Mouse (Mus musculus) heart, adult 2 months (tissue): ENCODE measurements at regions not wholly inside any gene's neighbourhood (a gene's known extent, or its start where the extent isn't known, plus 50 kb on each side); places are given as distances from the start of the nearest gene placed in this dataset.

ENCODE experiments used
- DNase-seq, 2 experiments: peaks; one replicate each; pipeline ENCODE4 v3.0.0; 2021
- H3K27ac ChIP-seq: fragments of 200-600 bp; 2 replicates; pipeline ENCODE4 v1.8.1; 2022
- H3K27me3 ChIP-seq: fragments of 200-500 bp; 2 replicates; pipeline ENCODE4 v1.6.1; 2012; ENCODE audit warnings: mild to moderate bottlenecking, low read length, inconsistent platforms, mixed read lengths; ENCODE audit not compliant: control insufficient read depth, insufficient read depth
- H3K36me3 ChIP-seq: fragments of 200-500 bp; 2 replicates; pipeline ENCODE4 v1.6.1; 2012; ENCODE audit warnings: low read length, inconsistent platforms; ENCODE audit not compliant: control insufficient read depth, insufficient read depth
- H3K4me1 ChIP-seq: fragments of 200-500 bp; 2 replicates; pipeline ENCODE4 v1.6.1; 2011; ENCODE audit warnings: low read length; ENCODE audit not compliant: control insufficient read depth, insufficient read depth
- H3K4me3 ChIP-seq: fragments of 200-600 bp; 2 replicates; pipeline ENCODE4 v1.8.1; 2022
- H3K79me2 ChIP-seq: fragments of 200-500 bp; replicated peaks from 2 replicates; pipeline ENCODE4 v1.6.1; 2012; ENCODE audit warnings: mild to moderate bottlenecking, inconsistent platforms, low read length, moderate library complexity, mixed read lengths; ENCODE audit not compliant: control insufficient read depth, insufficient read depth
- H3K9ac ChIP-seq: fragments of 200-500 bp; 2 replicates; pipeline ENCODE4 v1.6.1; 2012; ENCODE audit warnings: low read depth, mild to moderate bottlenecking, control low read depth, inconsistent platforms, low read length, mixed read lengths
- CTCF ChIP-seq: fragments of 200-600 bp; IDR thresholded peaks from 2 replicates; pipeline ENCODE4 v1.8.1; 2022; ENCODE audit warnings: antibody characterized with exemption, mild to moderate bottlenecking, moderate library complexity
- EP300 ChIP-seq: fragments of 200-500 bp; IDR thresholded peaks from 2 replicates; pipeline ENCODE4 v1.6.1; 2011; ENCODE audit warnings: low read depth, low read length, control low read depth; ENCODE audit not compliant: insufficient read depth
- POLR2A ChIP-seq: fragments of 200-500 bp; IDR thresholded peaks from 2 replicates; pipeline ENCODE4 v1.6.1; 2011; ENCODE audit warnings: mild to moderate bottlenecking, low read depth, low read length, control low read depth; ENCODE audit not compliant: insufficient read depth
- WGBS: fragments of 180-500 bp; shearing (Covaris S2); methylation state at CpG from one replicate; pipeline ENCODE4 v1.1.7; 2018; 5-methylcytosine and 5-hydroxymethylcytosine counted together
- intact Hi-C: fragments of 180-260 bp; cut with DNase I; formaldehyde crosslinking; loops from one replicate; pipeline ENCODE4 v1.15.1; 2025

GRCm38 (mm10) chr1:151293311-151294050 is 50.8 kb upstream of the Ivns1abp start:
- TF ChIP-seq EP300 (no peak), CTCF (no peak), POLR2A (no peak)
- no peak overlapping the region for H3K4me3 ChIP-seq
- 74% methylated on average over 9 of the region's 9 CpGs for WGBS

More at GRCm38 (mm10) chr1:151293311-151294050, 50.8 kb upstream of the Ivns1abp start:
- intact Hi-C loops: no loop called here
- H3K36me3 ChIP-seq: no peaks in the 10 kb centered on the region
- no peaks in the 10 kb centered on the region for H3K79me2 ChIP-seq
- H3K27me3 ChIP-seq: no peaks in the 10 kb centered on the region
- no peak overlapping the region for H3K27ac ChIP-seq
- DNase-seq: no peak
- no peak overlapping the region for H3K9ac ChIP-seq
- peaks cover 2% of the 10 kb centered on the region for H3K4me1 ChIP-seq
